Mouse (Mus musculus): Measurements from ENCODE around the gene Chrna5. TPM values are rescaled to one million over a fixed set of nuclear protein-coding genes. Genes with fewer than 3 reads are reported as not detected.
"Not testable (repeated sequence)": the region's sequence is repeated elsewhere in the genome, so short reads cannot be mapped to it uniquely, and the experiment has no call there.

Gene Chrna5
- polyA plus RNA-seq (2015; fragmentation: Nextera tagmentation; extraction: Ambion mirVana): 0.97 and 1.7 TPM in 2 replicates

DNA sequence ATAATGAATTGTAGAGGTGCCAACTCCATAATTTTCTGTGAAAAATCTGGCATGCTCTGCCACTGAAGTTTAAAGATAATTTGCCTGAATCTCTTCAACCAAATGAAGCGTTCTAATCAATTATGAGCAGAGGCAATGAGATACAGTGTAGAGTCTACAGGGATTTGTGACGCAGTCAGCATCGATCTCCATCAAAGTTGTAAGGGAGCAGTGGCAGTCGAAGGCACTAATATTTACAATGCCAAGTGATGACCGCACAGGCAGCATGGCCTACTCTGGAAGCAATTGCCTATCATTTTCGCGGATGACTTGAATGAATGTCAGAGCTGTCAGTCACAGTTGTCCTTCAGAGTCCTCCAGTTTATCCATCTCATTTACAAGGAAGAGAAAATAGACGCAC, at the start of gene Chrna5:
Chrna5 (plus strand) TSS at position 207 of the 400 bp plus-strand sequence.
- H3K9ac ChIP-seq (ENCODE audit: low read depth, low read length): peak within 1 kb of the TSS; percentile 42; the same call in 1 of the 2 replicates
- no peaks in the 10 kb centered on the region for H3K36me3 ChIP-seq (ENCODE audit: insufficient read depth, low read length)
- H3K27ac ChIP-seq: no peak within 1 kb of the TSS
- peaks cover 9% of the 10 kb centered on the region; the same call in 1 of the 2 replicates for H3K4me1 ChIP-seq (replicated peaks; ENCODE audit: insufficient read depth, low read length)
- WGBS: 73% methylated on average over 8 of the region's 8 CpGs
- peak within 1 kb of the TSS; percentile 94 for H3K4me2 ChIP-seq (ENCODE audit: low read length)
- ATAC-seq (replicated peaks; ENCODE audit: low FRiP score, low read depth) (no peak), DNase-seq (ENCODE audit: low spot score) (no peak)
- H3K9me3 ChIP-seq (replicated peaks; ENCODE audit: low read length): no peaks in the 10 kb centered on the region
- peaks cover 18% of the 10 kb centered on the region for H3K27me3 ChIP-seq (ENCODE audit: insufficient read depth, low read length)
- no peak for TF ChIP-seq CTCF (IDR thresholded peaks at IDR 0.05; ENCODE audit: low read depth)
- peak within 1 kb of the TSS; percentile 67 for H3K4me3 ChIP-seq (replicated peaks; ENCODE audit: low read depth, low read length)

DNA sequence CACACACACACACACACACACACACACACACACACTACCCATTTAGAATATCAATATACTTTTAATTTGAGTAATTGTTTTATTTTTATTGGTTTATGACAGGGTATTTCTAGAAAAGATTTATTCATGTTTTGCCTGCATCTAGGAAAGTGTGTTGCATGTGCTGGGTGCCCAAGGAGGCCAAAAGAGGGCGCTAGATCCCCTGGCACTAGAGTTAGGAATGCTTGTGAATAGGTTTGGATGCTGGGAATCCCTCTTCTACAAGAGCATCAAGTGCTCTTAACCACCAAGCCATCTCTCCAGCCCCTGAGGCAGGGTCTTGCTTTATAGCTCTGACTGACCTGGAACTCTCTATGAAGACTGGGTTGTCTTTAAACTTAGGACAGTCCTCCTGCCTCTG, 48.9 kb upstream of the Chrna5 start:
- 0% methylated on average over 1 of the region's 1 CpGs for WGBS
- no peak overlapping the region for H3K27ac ChIP-seq
- H3K9me3 ChIP-seq (replicated peaks; ENCODE audit: low read length): no peaks in the 10 kb centered on the region
- H3K36me3 ChIP-seq (ENCODE audit: insufficient read depth, low read length): no peaks in the 10 kb centered on the region
- no peak overlapping the region for H3K4me2 ChIP-seq (ENCODE audit: low read length)
- H3K4me1 ChIP-seq (replicated peaks; ENCODE audit: insufficient read depth, low read length): no peaks in the 10 kb centered on the region
- no peak overlapping the region for H3K9ac ChIP-seq (ENCODE audit: low read depth, low read length)
- H3K4me3 ChIP-seq (replicated peaks; ENCODE audit: low read depth, low read length): no peak overlapping the region
- H3K27me3 ChIP-seq (ENCODE audit: insufficient read depth, low read length): no peaks in the 10 kb centered on the region
- ATAC-seq (replicated peaks; ENCODE audit: low FRiP score, low read depth) (no peak), DNase-seq (ENCODE audit: low spot score) (no peak)
- TF ChIP-seq CTCF (IDR thresholded peaks at IDR 0.05; ENCODE audit: low read depth): peak; percentile 27; the same call in 1 of the 2 replicates

DNA sequence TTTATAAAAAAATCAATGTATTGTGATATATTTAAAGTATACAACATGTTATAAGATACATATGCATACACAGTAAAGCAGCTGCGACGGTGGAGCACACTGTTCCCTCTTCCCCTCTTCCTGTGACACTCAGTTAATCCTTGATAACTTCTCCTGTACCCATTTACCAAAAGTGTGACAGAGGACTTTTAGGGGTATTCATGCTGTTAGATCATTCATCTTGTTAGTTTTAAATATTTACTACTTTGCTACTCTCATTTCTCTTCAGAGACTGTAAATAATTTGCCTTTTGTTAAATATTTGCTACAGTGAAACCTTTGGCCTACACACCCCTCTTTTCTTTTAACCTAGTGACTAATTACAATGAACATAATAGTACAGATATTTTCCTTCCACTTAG, 48.3 kb upstream of the Chrna5 start:
- TF ChIP-seq CTCF (IDR thresholded peaks at IDR 0.05; ENCODE audit: low read depth): no peak
- 60% methylated on average over 2 of the region's 2 CpGs for WGBS
- H3K4me1 ChIP-seq (replicated peaks; ENCODE audit: insufficient read depth, low read length): no peaks in the 10 kb centered on the region
- H3K36me3 ChIP-seq (ENCODE audit: insufficient read depth, low read length): no peaks in the 10 kb centered on the region
- peak; percentile 9 for DNase-seq (ENCODE audit: low spot score)
- H3K9ac ChIP-seq (ENCODE audit: low read depth, low read length): no peak overlapping the region
- no peaks in the 10 kb centered on the region for H3K27me3 ChIP-seq (ENCODE audit: insufficient read depth, low read length)
- H3K27ac ChIP-seq: no peak overlapping the region
- no peak overlapping the region for H3K4me2 ChIP-seq (ENCODE audit: low read length)
- H3K9me3 ChIP-seq (replicated peaks; ENCODE audit: low read length): no peaks in the 10 kb centered on the region
- no peak for ATAC-seq (replicated peaks; ENCODE audit: low FRiP score, low read depth)
- H3K4me3 ChIP-seq (replicated peaks; ENCODE audit: low read depth, low read length): no peak overlapping the region

DNA sequence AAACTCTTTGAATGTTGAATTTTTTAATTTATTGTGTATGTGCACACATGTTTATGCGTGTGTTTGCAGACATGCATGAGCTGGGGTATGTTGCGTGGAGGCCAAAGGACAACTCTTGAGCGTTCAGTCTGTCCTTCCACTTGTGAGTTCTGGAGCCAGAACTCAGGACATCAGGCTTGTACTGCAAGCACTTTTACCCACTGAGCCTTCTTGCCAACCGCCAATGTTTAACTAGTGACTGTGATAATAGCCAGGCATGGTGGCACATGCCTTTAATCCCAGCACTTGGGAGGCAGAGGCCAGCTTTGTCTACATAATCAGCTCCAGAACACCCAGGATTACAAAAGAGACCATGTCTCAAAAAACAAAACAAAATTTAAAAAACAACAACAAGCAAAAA, 38.6 kb upstream of the Chrna5 start:
- DNase-seq (ENCODE audit: low spot score) (no peak), ATAC-seq (replicated peaks; ENCODE audit: low FRiP score, low read depth) (no peak)
- Histone ChIP-seq H3K4me2 (ENCODE audit: low read length) (no peak overlapping the region), H3K27ac (no peak overlapping the region), H3K9ac (ENCODE audit: low read depth, low read length) (no peak overlapping the region), H3K27me3 (ENCODE audit: insufficient read depth, low read length) (no peaks in the 10 kb centered on the region), H3K4me3 (replicated peaks; ENCODE audit: low read depth, low read length) (no peak overlapping the region), H3K4me1 (replicated peaks; ENCODE audit: insufficient read depth, low read length) (no peaks in the 10 kb centered on the region), H3K9me3 (replicated peaks; ENCODE audit: low read length) (no peaks in the 10 kb centered on the region), H3K36me3 (ENCODE audit: insufficient read depth, low read length) (no peaks in the 10 kb centered on the region)
- no peak for TF ChIP-seq CTCF (IDR thresholded peaks at IDR 0.05; ENCODE audit: low read depth)
- WGBS: 84% methylated on average over 4 of the region's 4 CpGs

DNA sequence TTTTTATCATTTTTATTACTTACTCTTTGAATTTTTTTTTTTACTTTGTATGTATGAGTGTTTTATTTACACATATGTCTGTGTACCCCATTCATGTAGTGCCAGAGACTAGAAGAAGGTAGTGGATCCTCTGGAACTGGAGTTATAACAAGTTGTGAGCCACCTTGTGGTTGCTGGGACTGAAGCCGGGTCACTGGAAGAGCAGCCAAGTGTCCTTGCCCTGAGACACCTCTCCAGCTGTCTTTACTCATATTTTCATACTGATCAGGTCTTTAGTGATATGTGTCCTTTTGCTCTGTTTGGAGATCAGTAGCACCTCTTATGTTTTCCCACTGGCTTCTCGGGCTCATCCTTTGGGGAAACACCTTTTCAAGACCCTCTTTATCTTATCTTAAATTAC, 36.2 kb upstream of the Chrna5 start:
- 78% methylated on average over 2 of the region's 2 CpGs for WGBS
- TF ChIP-seq CTCF (IDR thresholded peaks at IDR 0.05; ENCODE audit: low read depth): no peak
- no peak for DNase-seq (ENCODE audit: low spot score)
- ATAC-seq (replicated peaks; ENCODE audit: low FRiP score, low read depth): no peak
- Histone ChIP-seq H3K27ac (no peak overlapping the region), H3K9me3 (replicated peaks; ENCODE audit: low read length) (no peaks in the 10 kb centered on the region), H3K4me3 (replicated peaks; ENCODE audit: low read depth, low read length) (no peak overlapping the region), H3K9ac (ENCODE audit: low read depth, low read length) (no peak overlapping the region), H3K36me3 (ENCODE audit: insufficient read depth, low read length) (no peaks in the 10 kb centered on the region), H3K4me2 (ENCODE audit: low read length) (no peak overlapping the region), H3K27me3 (ENCODE audit: insufficient read depth, low read length) (no peaks in the 10 kb centered on the region), H3K4me1 (replicated peaks; ENCODE audit: insufficient read depth, low read length) (no peaks in the 10 kb centered on the region)

DNA sequence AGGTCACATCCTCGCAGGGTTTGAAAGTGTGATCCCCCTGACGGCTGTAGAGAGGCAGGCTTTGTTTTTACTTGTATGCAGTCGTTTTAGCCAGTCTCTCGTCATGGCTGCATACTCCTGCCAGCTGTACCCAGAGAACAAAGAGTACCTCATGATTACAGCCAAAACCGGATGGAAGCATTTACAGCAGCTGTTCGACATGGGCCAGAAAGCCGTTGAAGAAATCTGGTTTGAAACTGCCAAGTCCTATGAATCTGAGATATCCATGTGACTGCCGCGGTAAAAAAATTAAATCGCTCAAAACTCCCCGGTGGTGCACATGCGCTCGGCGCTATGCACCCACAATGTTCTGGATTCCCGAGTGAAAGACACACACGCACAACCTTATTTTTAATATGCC, 34.4 kb upstream of the Chrna5 start:
- no peaks in the 10 kb centered on the region for H3K9me3 ChIP-seq (replicated peaks; ENCODE audit: low read length)
- ATAC-seq (replicated peaks; ENCODE audit: low FRiP score, low read depth) (no peak), DNase-seq (ENCODE audit: low spot score) (no peak)
- H3K9ac ChIP-seq (ENCODE audit: low read depth, low read length): no peak overlapping the region
- no peaks in the 10 kb centered on the region for H3K4me1 ChIP-seq (replicated peaks; ENCODE audit: insufficient read depth, low read length)
- H3K4me3 ChIP-seq (replicated peaks; ENCODE audit: low read depth, low read length): no peak overlapping the region
- no peaks in the 10 kb centered on the region for H3K36me3 ChIP-seq (ENCODE audit: insufficient read depth, low read length)
- no peaks in the 10 kb centered on the region for H3K27me3 ChIP-seq (ENCODE audit: insufficient read depth, low read length)
- no peak overlapping the region for H3K4me2 ChIP-seq (ENCODE audit: low read length)
- 70% methylated on average over 16 of the region's 16 CpGs for WGBS
- no peak overlapping the region for H3K27ac ChIP-seq
- no peak for TF ChIP-seq CTCF (IDR thresholded peaks at IDR 0.05; ENCODE audit: low read depth)

DNA sequence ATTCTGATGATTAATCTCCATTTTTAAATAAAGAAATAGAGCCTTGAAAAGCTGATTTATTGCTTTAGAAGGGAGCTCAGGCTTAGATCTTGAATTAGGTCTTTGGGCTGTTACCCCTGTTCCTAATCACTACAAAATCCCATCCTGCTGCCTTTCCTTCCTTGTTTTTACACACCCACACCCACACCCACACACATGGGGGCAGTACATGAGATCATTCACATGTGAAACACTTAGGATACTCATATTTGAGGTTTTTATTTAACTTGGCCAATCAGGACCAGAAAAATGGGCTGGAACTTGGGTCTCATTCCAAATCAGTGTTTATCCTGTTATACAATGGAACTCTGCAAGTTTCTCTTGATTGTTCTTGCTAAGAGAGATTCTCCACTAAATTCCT, 31.2 kb upstream of the Chrna5 start:
- Histone ChIP-seq H3K36me3 (ENCODE audit: insufficient read depth, low read length) (peaks cover 17% of the 10 kb centered on the region), H3K4me3 (replicated peaks; ENCODE audit: low read depth, low read length) (no peak overlapping the region), H3K9me3 (replicated peaks; ENCODE audit: low read length) (no peaks in the 10 kb centered on the region), H3K27ac (no peak overlapping the region), H3K9ac (ENCODE audit: low read depth, low read length) (no peak overlapping the region), H3K27me3 (ENCODE audit: insufficient read depth, low read length) (no peaks in the 10 kb centered on the region), H3K4me1 (replicated peaks; ENCODE audit: insufficient read depth, low read length) (peaks cover 9% of the 10 kb centered on the region), H3K4me2 (ENCODE audit: low read length) (no peak overlapping the region)
- ATAC-seq (replicated peaks; ENCODE audit: low FRiP score, low read depth) (no peak), DNase-seq (ENCODE audit: low spot score) (no peak)
- no peak for TF ChIP-seq CTCF (IDR thresholded peaks at IDR 0.05; ENCODE audit: low read depth)

DNA sequence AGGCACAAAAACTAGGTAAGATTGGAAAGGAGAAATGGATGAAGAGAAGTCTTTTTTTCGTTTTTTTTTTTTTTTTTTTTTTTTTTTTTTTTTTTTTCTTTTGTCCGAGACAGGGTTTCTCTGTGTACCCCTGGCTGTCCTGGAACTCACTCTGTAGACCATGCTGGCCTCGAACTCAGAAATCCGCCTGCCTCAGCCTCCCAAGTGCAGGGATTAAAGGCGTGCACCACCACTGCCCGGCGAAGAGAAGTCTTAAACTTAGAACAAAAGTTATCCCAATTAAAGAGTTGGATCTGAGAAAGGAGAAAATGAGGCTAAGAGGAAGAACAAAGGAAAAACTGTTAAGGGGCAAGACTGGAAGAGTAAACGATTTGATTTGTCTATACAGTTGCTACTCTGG, 30.5 kb upstream of the Chrna5 start:
- Histone ChIP-seq H3K4me3 (replicated peaks; ENCODE audit: low read depth, low read length) (peak overlapping the region; percentile 83), H3K36me3 (ENCODE audit: insufficient read depth, low read length) (peaks cover 18% of the 10 kb centered on the region), H3K27ac (peak overlapping the region; percentile 84; the same call in 1 of the 2 replicates), H3K9ac (ENCODE audit: low read depth, low read length) (0 out of 2 replicates have a peak overlapping the region, but pooled peaks have one; percentile 85), H3K4me2 (ENCODE audit: low read length) (peak overlapping the region; percentile 72)
- H3K4me1 ChIP-seq (replicated peaks; ENCODE audit: insufficient read depth, low read length); H3K27me3 ChIP-seq (ENCODE audit: insufficient read depth, low read length); DNase-seq (ENCODE audit: low spot score); H3K9me3 ChIP-seq (replicated peaks; ENCODE audit: low read length): not testable (repeated sequence)
- ATAC-seq (replicated peaks; ENCODE audit: low FRiP score, low read depth): peak; percentile 22; the same call in 1 of the 2 replicates
- WGBS: 48% methylated on average over 8 of the region's 8 CpGs
